Mouse (Mus musculus) stomach, embryonic 15.5 days (tissue): ENCODE data around the gene Gm9958. TPM values are rescaled to one million over a fixed set of nuclear protein-coding genes. Genes with fewer than 3 reads are reported as not detected.

Source experiments
- ATAC-seq: fragments of 200-750 bp; cut with Nextera tagmentation; 2 replicates; pipeline ENCODE4 v1.8.0; 2017; ENCODE audit warnings: low read depth, moderate number of reproducible peaks, moderate TSS enrichment; ENCODE audit not compliant: insufficient read depth, low FRiP score
- H3K27ac ChIP-seq: fragments of 300-500 bp; sonication (generic); 2 replicates; pipeline ENCODE4 v1.5.1; 2015; ENCODE audit warnings: mild to moderate bottlenecking, inconsistent platforms
- H3K27me3 ChIP-seq: fragments of 300-500 bp; sonication (generic); replicated peaks from 2 replicates; pipeline ENCODE4 v1.6.1; 2015; ENCODE audit warnings: inconsistent platforms
- H3K36me3 ChIP-seq: fragments of 300-500 bp; sonication (generic); 2 replicates; pipeline ENCODE4 v1.6.1; 2015; ENCODE audit warnings: inconsistent platforms
- H3K4me1 ChIP-seq: fragments of 300-500 bp; sonication (generic); 2 replicates; pipeline ENCODE4 v1.6.1; 2015; ENCODE audit warnings: inconsistent platforms
- H3K4me2 ChIP-seq: fragments of 300-500 bp; sonication (generic); 2 replicates; pipeline ENCODE4 v1.6.1; 2015; ENCODE audit warnings: mild to moderate bottlenecking, inconsistent platforms
- H3K4me3 ChIP-seq: fragments of 300-500 bp; sonication (generic); replicated peaks from 2 replicates; pipeline ENCODE4 v1.5.1; 2015; ENCODE audit warnings: inconsistent platforms
- H3K9ac ChIP-seq: fragments of 300-500 bp; sonication (generic); 2 replicates; pipeline ENCODE4 v1.6.1; 2015; ENCODE audit warnings: inconsistent platforms
- H3K9me3 ChIP-seq: fragments of 300-500 bp; sonication (generic); 2 replicates; pipeline ENCODE4 v1.6.1; 2016; ENCODE audit warnings: inconsistent platforms
- WGBS: fragments of 180-500 bp; shearing (Covaris S2); methylation state at CpG from one replicate; pipeline ENCODE4 v1.1.7; 2015; 5-methylcytosine and 5-hydroxymethylcytosine counted together
- polyA plus RNA-seq: library from polyadenylated mRNA; unstranded; fragments of >200 nt; fragmentation: Nextera tagmentation; extraction: Ambion mirVana; gene quantifications from 2 replicates; pipeline ENCODE4 v1.2.1, GENCODE M21; 2015

The Gm9958 gene
- polyA plus RNA-seq, 1 experiment from 2014 or later: 7.5 TPM

DNA sequence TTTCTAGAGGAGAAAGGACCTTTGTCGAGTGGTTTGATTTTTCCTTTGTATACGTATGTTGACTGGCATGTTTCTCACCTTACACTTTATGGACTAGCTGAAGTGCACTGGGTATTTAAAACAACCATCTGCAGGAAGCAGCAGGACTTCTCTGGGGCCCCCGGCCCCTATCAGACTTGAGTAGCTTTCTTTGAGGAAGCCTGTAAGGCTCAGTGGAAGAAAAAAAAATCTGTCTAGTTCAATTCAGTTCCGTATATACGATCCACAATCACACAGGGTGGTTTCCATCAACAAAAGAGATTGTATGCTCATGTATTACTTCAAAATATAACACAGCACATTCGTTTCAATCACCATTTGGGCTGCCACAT, 47.9 kb downstream of the Gm9958 start:
- no peaks in the 10 kb centered on the region for H3K4me1 ChIP-seq
- H3K36me3 ChIP-seq: no peaks in the 10 kb centered on the region
- no peaks in the 10 kb centered on the region for H3K27me3 ChIP-seq
- no peak for ATAC-seq
- H3K4me3 ChIP-seq: no peak overlapping the region
- H3K9me3 ChIP-seq: no peaks in the 10 kb centered on the region
- H3K9ac ChIP-seq: no peak overlapping the region
- no peak overlapping the region for H3K27ac ChIP-seq
- 20% methylated on average over 6 of the region's 6 CpGs for WGBS
- no peak overlapping the region for H3K4me2 ChIP-seq

Other genes starting within 250 kb of the Gm9958 start
- 29.1 and 35.4 TPM in 2 replicates for gene Cox18, start 143.2 kb upstream of the Gm9958 start, polyA plus RNA-seq
- gene Ankrd17, start 627 bp upstream of the Gm9958 start, polyA plus RNA-seq: 23.9 and 25.3 TPM in 2 replicates
- gene Alb, start 93.7 kb downstream of the Gm9958 start, polyA plus RNA-seq: 83.4 and 276 TPM in 2 replicates
- gene Afp, start 123.5 kb downstream of the Gm9958 start, polyA plus RNA-seq: 254 and 621 TPM in 2 replicates
- gene Afm, start 151.7 kb downstream of the Gm9958 start, polyA plus RNA-seq: 6.4 and 8.8 TPM in 2 replicates
- gene 5830473C10Rik, start 193.9 kb downstream of the Gm9958 start, polyA plus RNA-seq: 0.09 and 0.12 TPM in 2 replicates